Mouse (Mus musculus): ENCODE results near the gene Pclo. TPM values are rescaled to one million over a fixed set of nuclear protein-coding genes. Genes with fewer than 3 reads are reported as not detected.

Pclo gene
- polyA plus RNA-seq, 1 experiment from 2014 or later: 1.7 TPM

DNA sequence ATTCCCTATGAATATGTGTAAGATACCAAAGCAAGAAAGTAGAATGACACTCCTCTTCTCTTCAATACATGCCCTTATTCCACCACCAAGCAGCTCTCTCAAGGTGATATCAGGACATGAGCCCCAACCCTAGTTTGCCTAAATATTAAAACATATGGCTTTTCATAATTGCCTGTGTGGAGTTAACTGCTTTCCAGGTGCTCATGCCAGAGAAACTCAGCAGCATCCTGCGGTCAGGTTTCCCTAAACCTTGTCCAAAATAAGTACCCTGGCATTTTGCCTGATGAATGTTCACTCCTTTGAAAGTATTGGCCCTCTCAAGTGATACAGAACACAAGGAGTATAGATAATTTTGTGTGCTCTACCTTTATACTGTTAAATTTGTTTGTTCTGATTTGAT is 126.5 kb downstream of the Pclo start:
- no peak for DNase-seq (ENCODE audit: low spot score)
- 94% methylated on average over 1 of the region's 1 CpGs for WGBS
- Histone ChIP-seq H3K9ac (ENCODE audit: low read length) (no peak overlapping the region), H3K9me3 (ENCODE audit: control insufficient read depth, low read length) (no peaks in the 10 kb centered on the region), H3K4me2 (ENCODE audit: low read length) (no peak overlapping the region), H3K36me3 (ENCODE audit: control insufficient read depth, insufficient read depth, low read length) (no peaks in the 10 kb centered on the region), H3K27me3 (replicated peaks; ENCODE audit: control insufficient read depth, insufficient read depth, low read length) (no peaks in the 10 kb centered on the region), H3K4me1 (replicated peaks; ENCODE audit: control insufficient read depth, insufficient read depth, low read length) (no peaks in the 10 kb centered on the region), H3K4me3 (ENCODE audit: low read depth, low read length) (no peak overlapping the region), H3K27ac (ENCODE audit: low read depth) (no peak overlapping the region)
- no peak for ATAC-seq (replicated peaks; ENCODE audit: low FRiP score, low TSS enrichment, low read depth)

DNA sequence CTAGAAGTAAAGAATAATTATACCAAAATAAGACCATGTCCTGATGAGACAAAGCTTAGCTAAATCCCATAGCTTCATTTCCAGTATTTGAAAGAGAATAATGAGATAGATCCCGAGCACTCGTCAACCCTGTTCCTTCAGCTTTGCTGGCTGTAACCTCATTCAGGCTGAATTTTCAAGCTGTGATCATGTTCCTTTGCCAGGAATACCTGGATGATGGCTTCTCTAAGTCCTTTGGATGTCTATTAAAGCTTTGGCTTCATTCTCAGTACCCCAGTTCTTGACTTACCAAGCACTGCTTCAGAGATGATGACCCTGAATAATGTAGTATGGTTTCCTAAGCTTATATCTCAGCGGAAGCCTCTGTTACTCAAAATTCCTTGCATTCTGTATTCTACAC is 131.1 kb downstream of the Pclo start:
- H3K27ac ChIP-seq (ENCODE audit: low read depth): no peak overlapping the region
- no peak overlapping the region for H3K4me3 ChIP-seq (ENCODE audit: low read depth, low read length)
- no peaks in the 10 kb centered on the region for H3K9me3 ChIP-seq (ENCODE audit: control insufficient read depth, low read length)
- H3K36me3 ChIP-seq (ENCODE audit: control insufficient read depth, insufficient read depth, low read length): no peaks in the 10 kb centered on the region
- no peaks in the 10 kb centered on the region for H3K27me3 ChIP-seq (replicated peaks; ENCODE audit: control insufficient read depth, insufficient read depth, low read length)
- no peaks in the 10 kb centered on the region for H3K4me1 ChIP-seq (replicated peaks; ENCODE audit: control insufficient read depth, insufficient read depth, low read length)
- WGBS: 87% methylated on average over 3 of the region's 3 CpGs
- no peak overlapping the region for H3K9ac ChIP-seq (ENCODE audit: low read length)
- no peak overlapping the region for H3K4me2 ChIP-seq (ENCODE audit: low read length)
- ATAC-seq (replicated peaks; ENCODE audit: low FRiP score, low TSS enrichment, low read depth) (no peak), DNase-seq (ENCODE audit: low spot score) (no peak)

GRCm38 (mm10) chr5:14660637-14661036 is 145.9 kb downstream of the Pclo start:
- Histone ChIP-seq H3K27ac (ENCODE audit: low read depth) (no peak overlapping the region), H3K4me2 (ENCODE audit: low read length) (no peak overlapping the region), H3K9me3 (ENCODE audit: control insufficient read depth, low read length) (no peaks in the 10 kb centered on the region), H3K4me1 (replicated peaks; ENCODE audit: control insufficient read depth, insufficient read depth, low read length) (no peaks in the 10 kb centered on the region), H3K27me3 (replicated peaks; ENCODE audit: control insufficient read depth, insufficient read depth, low read length) (no peaks in the 10 kb centered on the region), H3K9ac (ENCODE audit: low read length) (no peak overlapping the region), H3K4me3 (ENCODE audit: low read depth, low read length) (no peak overlapping the region), H3K36me3 (ENCODE audit: control insufficient read depth, insufficient read depth, low read length) (no peaks in the 10 kb centered on the region)
- WGBS: 68% methylated on average over 1 of the region's 1 CpGs
- ATAC-seq (replicated peaks; ENCODE audit: low FRiP score, low TSS enrichment, low read depth) (no peak), DNase-seq (ENCODE audit: low spot score) (no peak)

GRCm38 (mm10) chr5:14662180-14662579 is 147.5 kb downstream of the Pclo start:
- DNase-seq (ENCODE audit: low spot score) (no peak), ATAC-seq (replicated peaks; ENCODE audit: low FRiP score, low TSS enrichment, low read depth) (no peak)
- Histone ChIP-seq H3K36me3 (ENCODE audit: control insufficient read depth, insufficient read depth, low read length) (no peaks in the 10 kb centered on the region), H3K4me3 (ENCODE audit: low read depth, low read length) (no peak overlapping the region), H3K27ac (ENCODE audit: low read depth) (no peak overlapping the region), H3K4me2 (ENCODE audit: low read length) (no peak overlapping the region), H3K9ac (ENCODE audit: low read length) (no peak overlapping the region), H3K9me3 (ENCODE audit: control insufficient read depth, low read length) (no peaks in the 10 kb centered on the region), H3K4me1 (replicated peaks; ENCODE audit: control insufficient read depth, insufficient read depth, low read length) (no peaks in the 10 kb centered on the region), H3K27me3 (replicated peaks; ENCODE audit: control insufficient read depth, insufficient read depth, low read length) (no peaks in the 10 kb centered on the region)
- WGBS: 83% methylated on average over 1 of the region's 1 CpGs

DNA sequence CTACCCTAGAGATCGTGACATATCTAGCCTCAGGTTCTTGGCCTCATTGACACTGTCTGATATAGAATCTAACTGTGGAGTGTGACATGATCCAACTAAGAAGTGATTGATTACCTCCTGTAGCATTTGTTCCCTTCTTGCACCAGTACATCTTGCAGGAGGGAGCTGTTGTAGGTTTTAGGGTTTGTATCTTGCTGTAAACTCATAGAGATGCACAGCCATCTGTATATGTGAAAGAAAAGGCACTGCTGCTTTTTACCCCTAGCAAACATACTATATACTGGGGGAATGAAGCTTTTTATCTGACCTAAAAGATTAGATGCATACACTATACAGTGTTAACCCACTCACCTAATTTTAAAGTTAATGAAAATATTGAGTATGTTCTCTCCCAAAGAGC is 147.9 kb downstream of the Pclo start:
- no peak for DNase-seq (ENCODE audit: low spot score)
- no peaks in the 10 kb centered on the region for H3K27me3 ChIP-seq (replicated peaks; ENCODE audit: control insufficient read depth, insufficient read depth, low read length)
- no peak overlapping the region for H3K4me3 ChIP-seq (ENCODE audit: low read depth, low read length)
- no peak for ATAC-seq (replicated peaks; ENCODE audit: low FRiP score, low TSS enrichment, low read depth)
- H3K9me3 ChIP-seq (ENCODE audit: control insufficient read depth, low read length): no peaks in the 10 kb centered on the region
- H3K27ac ChIP-seq (ENCODE audit: low read depth): no peak overlapping the region
- no peak overlapping the region for H3K9ac ChIP-seq (ENCODE audit: low read length)
- 83% methylated on average over 1 of the region's 1 CpGs for WGBS
- no peaks in the 10 kb centered on the region for H3K4me1 ChIP-seq (replicated peaks; ENCODE audit: control insufficient read depth, insufficient read depth, low read length)
- no peaks in the 10 kb centered on the region for H3K36me3 ChIP-seq (ENCODE audit: control insufficient read depth, insufficient read depth, low read length)
- H3K4me2 ChIP-seq (ENCODE audit: low read length): no peak overlapping the region

- H3K27ac ChIP-seq (ENCODE audit: low read depth): no peak overlapping the region
- no peak overlapping the region for H3K4me3 ChIP-seq (ENCODE audit: low read depth, low read length)
Observed at GRCm38 (mm10) chr5:14680419-14680818, 165.7 kb downstream of the Pclo start.

GRCm38 (mm10) chr5:14691995-14692394 is 177.3 kb downstream of the Pclo start:
- Histone ChIP-seq H3K4me1 (replicated peaks; ENCODE audit: control insufficient read depth, insufficient read depth, low read length) (no peaks in the 10 kb centered on the region), H3K27me3 (replicated peaks; ENCODE audit: control insufficient read depth, insufficient read depth, low read length) (no peaks in the 10 kb centered on the region), H3K9me3 (ENCODE audit: control insufficient read depth, low read length) (no peaks in the 10 kb centered on the region), H3K4me3 (ENCODE audit: low read depth, low read length) (no peak overlapping the region), H3K36me3 (ENCODE audit: control insufficient read depth, insufficient read depth, low read length) (no peaks in the 10 kb centered on the region), H3K9ac (ENCODE audit: low read length) (no peak overlapping the region), H3K27ac (ENCODE audit: low read depth) (no peak overlapping the region), H3K4me2 (ENCODE audit: low read length) (no peak overlapping the region)
- no peak for DNase-seq (ENCODE audit: low spot score)
- ATAC-seq (replicated peaks; ENCODE audit: low FRiP score, low TSS enrichment, low read depth): no peak
- 70% methylated on average over 2 of the region's 2 CpGs for WGBS

More at GRCm38 (mm10) chr5:14680419-14680818, 165.7 kb downstream of the Pclo start:
- no peaks in the 10 kb centered on the region for H3K4me1 ChIP-seq (replicated peaks; ENCODE audit: control insufficient read depth, insufficient read depth, low read length)
- H3K9me3 ChIP-seq (ENCODE audit: control insufficient read depth, low read length): no peaks in the 10 kb centered on the region
- H3K36me3 ChIP-seq (ENCODE audit: control insufficient read depth, insufficient read depth, low read length): no peaks in the 10 kb centered on the region
- no peaks in the 10 kb centered on the region for H3K27me3 ChIP-seq (replicated peaks; ENCODE audit: control insufficient read depth, insufficient read depth, low read length)
- H3K9ac ChIP-seq (ENCODE audit: low read length): no peak overlapping the region
- ATAC-seq (replicated peaks; ENCODE audit: low FRiP score, low TSS enrichment, low read depth) (no peak), DNase-seq (ENCODE audit: low spot score) (peak; percentile 67)
- 88% methylated on average over 6 of the region's 6 CpGs for WGBS
- H3K4me2 ChIP-seq (ENCODE audit: low read length): no peak overlapping the region

GRCm38 (mm10) chr5:14696745-14697144 is 182.0 kb downstream of the Pclo start:
- H3K27me3 ChIP-seq (replicated peaks; ENCODE audit: control insufficient read depth, insufficient read depth, low read length): no peaks in the 10 kb centered on the region
- ATAC-seq (replicated peaks; ENCODE audit: low FRiP score, low TSS enrichment, low read depth): no peak
- H3K36me3 ChIP-seq (ENCODE audit: control insufficient read depth, insufficient read depth, low read length): no peaks in the 10 kb centered on the region
- no peak for DNase-seq (ENCODE audit: low spot score)
- H3K27ac ChIP-seq (ENCODE audit: low read depth): no peak overlapping the region
- H3K4me2 ChIP-seq (ENCODE audit: low read length): no peak overlapping the region
- WGBS: 98% methylated on average over 2 of the region's 2 CpGs
- H3K9ac ChIP-seq (ENCODE audit: low read length): no peak overlapping the region
- H3K4me3 ChIP-seq (ENCODE audit: low read depth, low read length): no peak overlapping the region
- H3K4me1 ChIP-seq (replicated peaks; ENCODE audit: control insufficient read depth, insufficient read depth, low read length): no peaks in the 10 kb centered on the region
- H3K9me3 ChIP-seq (ENCODE audit: control insufficient read depth, low read length): no peaks in the 10 kb centered on the region

DNA sequence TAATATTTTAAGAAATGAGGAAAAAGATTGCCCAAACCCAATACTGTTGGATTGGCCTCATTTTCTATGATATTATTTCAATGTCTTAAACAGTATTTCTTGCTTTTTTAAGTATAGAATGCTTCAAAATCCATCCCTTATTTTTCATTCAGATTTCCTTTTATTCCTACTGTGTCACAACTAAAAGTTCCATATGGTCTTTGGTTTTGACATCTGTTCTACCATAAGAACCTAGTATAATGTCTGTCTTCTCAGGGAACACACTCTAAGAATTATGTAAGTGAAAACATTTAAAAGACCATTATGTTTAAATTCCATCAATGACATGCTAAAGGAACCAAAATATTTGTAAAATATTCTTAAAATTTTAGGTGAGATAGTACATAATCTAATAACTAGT is 186.2 kb downstream of the Pclo start:
- no peak overlapping the region for H3K27ac ChIP-seq (ENCODE audit: low read depth)
- DNase-seq (ENCODE audit: low spot score): no peak
- H3K4me3 ChIP-seq (ENCODE audit: low read depth, low read length): no peak overlapping the region
- no peak overlapping the region for H3K4me2 ChIP-seq (ENCODE audit: low read length)
- H3K9ac ChIP-seq (ENCODE audit: low read length): no peak overlapping the region
- no peaks in the 10 kb centered on the region for H3K36me3 ChIP-seq (ENCODE audit: control insufficient read depth, insufficient read depth, low read length)
- no peaks in the 10 kb centered on the region for H3K9me3 ChIP-seq (ENCODE audit: control insufficient read depth, low read length)
- no peaks in the 10 kb centered on the region for H3K4me1 ChIP-seq (replicated peaks; ENCODE audit: control insufficient read depth, insufficient read depth, low read length)
- ATAC-seq (replicated peaks; ENCODE audit: low FRiP score, low TSS enrichment, low read depth): no peak
- no peaks in the 10 kb centered on the region for H3K27me3 ChIP-seq (replicated peaks; ENCODE audit: control insufficient read depth, insufficient read depth, low read length)

Measured in intestine, embryonic 14.5 days (tissue).